Mouse (Mus musculus) hindbrain, embryonic 11.5 days (tissue): ENCODE measurements at regions not wholly inside any gene's neighbourhood (a gene's known extent, or its start where the extent isn't known, plus 50 kb on each side); places are given as distances from the start of the nearest gene placed in this dataset.

Source experiments
- ATAC-seq: fragments of 200-750 bp; cut with Nextera tagmentation; 2 replicates; pipeline ENCODE4 v1.8.0; 2017; ENCODE audit warnings: mild to moderate bottlenecking, moderate TSS enrichment, moderate library complexity; ENCODE audit not compliant: low FRiP score
- DNase-seq: peaks from one replicate; pipeline ENCODE4 v3.0.0-alpha.2; 2015; ENCODE audit warnings: low spot score
- H3K27ac ChIP-seq: fragments of 300-500 bp; sonication (generic); 2 replicates; pipeline ENCODE4 v1.5.1; 2014; ENCODE audit warnings: mild to moderate bottlenecking, low read depth, low read length
- H3K27me3 ChIP-seq: fragments of 300-500 bp; sonication (generic); 2 replicates; pipeline ENCODE4 v1.6.1; 2014; ENCODE audit warnings: mild to moderate bottlenecking, low read length, moderate library complexity, mixed read lengths; ENCODE audit not compliant: control insufficient read depth, insufficient read depth
- H3K36me3 ChIP-seq: fragments of 300-500 bp; sonication (generic); 2 replicates; pipeline ENCODE4 v1.6.1; 2014; ENCODE audit warnings: mild to moderate bottlenecking, low read length, moderate library complexity, mixed read lengths; ENCODE audit not compliant: control insufficient read depth, insufficient read depth
- H3K4me1 ChIP-seq: fragments of 300-500 bp; sonication (generic); replicated peaks from 2 replicates; pipeline ENCODE4 v1.6.1; 2014; ENCODE audit warnings: low read length, mixed read lengths; ENCODE audit not compliant: control insufficient read depth, insufficient read depth
- H3K4me2 ChIP-seq: fragments of 300-500 bp; sonication (generic); replicated peaks from 2 replicates; pipeline ENCODE4 v1.6.1; 2014; ENCODE audit warnings: mild to moderate bottlenecking, low read depth, low read length
- H3K4me3 ChIP-seq: fragments of 300-500 bp; sonication (generic); 2 replicates; pipeline ENCODE4 v1.5.1; 2014; ENCODE audit warnings: low read depth, low read length
- H3K9ac ChIP-seq: fragments of 300-500 bp; sonication (generic); 2 replicates; pipeline ENCODE4 v1.6.1; 2014; ENCODE audit warnings: low read depth, low read length
- H3K9me3 ChIP-seq: fragments of 300-500 bp; sonication (generic); 2 replicates; pipeline ENCODE4 v1.6.1; 2016; ENCODE audit warnings: low read length; ENCODE audit not compliant: control insufficient read depth
- WGBS: fragments of 180-500 bp; shearing (Covaris S2); extraction: QIAGEN DNeasy Blood & Tissue Kit; methylation state at CpG from one replicate; pipeline ENCODE4 v1.1.7; 2014; 5-methylcytosine and 5-hydroxymethylcytosine counted together

- no peaks in the 10 kb centered on the region for H3K27me3 ChIP-seq
- H3K4me1 ChIP-seq: no peaks in the 10 kb centered on the region
- no peak overlapping the region for H3K27ac ChIP-seq
- 83% methylated on average over 3 of the region's 3 CpGs for WGBS
- DNase-seq (no peak), ATAC-seq (no peak)
- no peaks in the 10 kb centered on the region for H3K9me3 ChIP-seq
- H3K4me2 ChIP-seq: no peak overlapping the region
- H3K4me3 ChIP-seq: no peak overlapping the region
- no peaks in the 10 kb centered on the region for H3K36me3 ChIP-seq
- no peak overlapping the region for H3K9ac ChIP-seq
These were observed 137.7 kb upstream of the Id2 start for GRCm38 (mm10) chr12:25234636-25235035.

- Histone ChIP-seq H3K36me3 (no peaks in the 10 kb centered on the region), H3K27ac (no peak overlapping the region), H3K9ac (no peak overlapping the region), H3K27me3 (no peaks in the 10 kb centered on the region), H3K9me3 (no peaks in the 10 kb centered on the region), H3K4me3 (no peak overlapping the region), H3K4me1 (no peaks in the 10 kb centered on the region), H3K4me2 (no peak overlapping the region)
- DNase-seq (no peak), ATAC-seq (no peak)
- 72% methylated on average over 4 of the region's 4 CpGs for WGBS
These were observed 136.1 kb upstream of the Id2 start for GRCm38 (mm10) chr12:25233027-25233535.

GRCm38 (mm10) chr12:25232358-25233026 lies 135.6 kb upstream of the Id2 start:
- no peaks in the 10 kb centered on the region for H3K9me3 ChIP-seq
- 86% methylated on average over 5 of the region's 5 CpGs for WGBS
- no peaks in the 10 kb centered on the region for H3K36me3 ChIP-seq
- H3K27me3 ChIP-seq: no peaks in the 10 kb centered on the region
- no peak overlapping the region for H3K4me3 ChIP-seq
- no peak overlapping the region for H3K4me2 ChIP-seq
- H3K9ac ChIP-seq: no peak overlapping the region
- no peak for DNase-seq
- ATAC-seq: no peak
- no peaks in the 10 kb centered on the region for H3K4me1 ChIP-seq
- H3K27ac ChIP-seq: no peak overlapping the region

- Histone ChIP-seq H3K4me1 (no peaks in the 10 kb centered on the region), H3K27ac (no peak overlapping the region), H3K36me3 (no peaks in the 10 kb centered on the region), H3K4me2 (no peak overlapping the region), H3K4me3 (no peak overlapping the region), H3K9ac (no peak overlapping the region), H3K9me3 (no peaks in the 10 kb centered on the region), H3K27me3 (no peaks in the 10 kb centered on the region)
- WGBS: 82% methylated on average over 2 of the region's 2 CpGs
- DNase-seq: no peak
- no peak for ATAC-seq
These were observed 131.8 kb upstream of the Id2 start for GRCm38 (mm10) chr12:25228708-25229107.

DNA sequence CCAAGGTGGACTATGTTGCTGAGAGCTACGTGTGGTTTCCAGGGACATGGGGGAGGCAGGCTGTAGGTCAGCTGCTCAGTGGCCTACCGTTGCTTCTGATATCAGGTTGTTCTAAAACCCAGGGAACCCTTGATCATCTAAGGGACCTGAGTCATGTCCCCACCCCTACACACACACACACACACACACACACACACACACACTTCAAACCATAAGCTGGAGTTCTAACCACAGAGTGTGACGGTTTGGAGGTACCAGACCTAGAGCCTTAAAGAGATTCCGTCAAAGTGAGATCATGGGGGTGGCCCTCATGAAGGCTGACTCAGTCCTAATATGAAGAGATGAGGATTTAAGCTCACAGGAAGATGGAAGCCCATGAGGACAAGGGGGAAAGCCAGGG lies 130.8 kb upstream of the Id2 start:
- Histone ChIP-seq H3K36me3 (no peaks in the 10 kb centered on the region), H3K9ac (no peak overlapping the region), H3K4me3 (no peak overlapping the region), H3K9me3 (no peaks in the 10 kb centered on the region), H3K27me3 (no peaks in the 10 kb centered on the region), H3K4me2 (no peak overlapping the region), H3K27ac (no peak overlapping the region), H3K4me1 (no peaks in the 10 kb centered on the region)
- 91% methylated on average over 4 of the region's 4 CpGs for WGBS
- ATAC-seq (no peak), DNase-seq (no peak)

GRCm38 (mm10) chr12:25224644-25225043 lies 127.7 kb upstream of the Id2 start:
- DNase-seq: no peak
- Histone ChIP-seq H3K27ac (no peak overlapping the region), H3K4me1 (no peaks in the 10 kb centered on the region), H3K9me3 (no peaks in the 10 kb centered on the region), H3K4me2 (no peak overlapping the region), H3K4me3 (no peak overlapping the region), H3K27me3 (no peaks in the 10 kb centered on the region), H3K9ac (no peak overlapping the region), H3K36me3 (no peaks in the 10 kb centered on the region)
- no peak for ATAC-seq
- 87% methylated on average over 4 of the region's 4 CpGs for WGBS

GRCm38 (mm10) chr12:25224201-25224600 lies 127.3 kb upstream of the Id2 start:
- 90% methylated on average over 2 of the region's 2 CpGs for WGBS
- Histone ChIP-seq H3K4me3 (no peak overlapping the region), H3K27ac (no peak overlapping the region), H3K9ac (no peak overlapping the region), H3K4me2 (no peak overlapping the region), H3K9me3 (no peaks in the 10 kb centered on the region), H3K4me1 (no peaks in the 10 kb centered on the region), H3K36me3 (no peaks in the 10 kb centered on the region), H3K27me3 (no peaks in the 10 kb centered on the region)
- no peak for DNase-seq
- ATAC-seq: no peak

DNA sequence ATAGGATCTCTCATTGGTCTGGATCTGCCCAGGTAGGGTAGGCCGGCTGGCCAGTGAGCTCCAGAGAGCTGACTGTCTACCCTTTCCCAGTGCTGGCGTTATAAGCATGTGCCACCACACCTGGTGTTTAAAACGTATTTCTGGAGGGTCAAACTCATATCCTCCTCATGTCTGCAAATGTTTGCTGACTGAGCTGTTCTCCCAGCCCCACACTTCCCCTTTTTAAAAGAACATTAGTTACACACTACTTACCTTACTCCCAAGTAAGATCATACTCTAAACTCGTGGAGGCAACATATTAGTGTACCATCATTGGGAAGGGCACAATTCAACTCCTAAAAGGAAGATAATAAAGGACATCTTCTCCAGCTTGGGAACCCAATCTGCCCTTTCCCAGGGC lies 126.6 kb upstream of the Id2 start:
- H3K27me3 ChIP-seq: no peaks in the 10 kb centered on the region
- no peaks in the 10 kb centered on the region for H3K36me3 ChIP-seq
- H3K9ac ChIP-seq: no peak overlapping the region
- no peak for DNase-seq
- WGBS: 86% methylated on average over 4 of the region's 4 CpGs
- H3K4me1 ChIP-seq: no peaks in the 10 kb centered on the region
- no peak overlapping the region for H3K27ac ChIP-seq
- no peak overlapping the region for H3K4me3 ChIP-seq
- ATAC-seq: no peak
- H3K9me3 ChIP-seq: no peaks in the 10 kb centered on the region
- no peak overlapping the region for H3K4me2 ChIP-seq

DNA sequence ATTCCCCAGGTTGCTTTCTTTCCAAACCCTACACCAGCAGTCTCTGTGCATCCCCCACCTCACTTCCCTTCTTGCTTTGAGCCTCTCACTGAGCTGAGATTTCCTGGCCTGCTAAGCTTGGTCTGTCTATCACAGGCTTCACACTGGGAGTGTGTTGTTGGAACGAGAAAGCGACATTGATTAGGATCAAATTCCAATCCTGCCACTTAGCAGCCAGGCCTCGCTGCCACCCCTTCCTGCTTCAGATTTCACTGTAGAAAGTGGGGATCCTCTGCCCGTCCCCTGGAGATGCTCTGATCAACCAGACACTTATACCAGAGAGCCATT lies 123.8 kb upstream of the Id2 start:
- no peak overlapping the region for H3K9ac ChIP-seq
- ATAC-seq (no peak), DNase-seq (no peak)
- H3K36me3 ChIP-seq: no peaks in the 10 kb centered on the region
- no peak overlapping the region for H3K4me2 ChIP-seq
- no peaks in the 10 kb centered on the region for H3K27me3 ChIP-seq
- H3K27ac ChIP-seq: no peak overlapping the region
- peaks cover 9% of the 10 kb centered on the region for H3K4me1 ChIP-seq
- 21% methylated on average over 4 of the region's 4 CpGs for WGBS
- H3K9me3 ChIP-seq: no peaks in the 10 kb centered on the region
- no peak overlapping the region for H3K4me3 ChIP-seq
